Mouse (Mus musculus) cerebellum, adult (tissue): ENCODE results near the gene Psmb8.

Experiments
- ATAC-seq: cut with Nextera tagmentation; 2 replicates; pipeline ENCODE4 v1.9.2; 2017; ENCODE audit warnings: mild to moderate bottlenecking, moderate library complexity, mixed read lengths; ENCODE audit not compliant: insufficient number of reproducible peaks, low FRiP score, low TSS enrichment

Psmb8 gene

DNA sequence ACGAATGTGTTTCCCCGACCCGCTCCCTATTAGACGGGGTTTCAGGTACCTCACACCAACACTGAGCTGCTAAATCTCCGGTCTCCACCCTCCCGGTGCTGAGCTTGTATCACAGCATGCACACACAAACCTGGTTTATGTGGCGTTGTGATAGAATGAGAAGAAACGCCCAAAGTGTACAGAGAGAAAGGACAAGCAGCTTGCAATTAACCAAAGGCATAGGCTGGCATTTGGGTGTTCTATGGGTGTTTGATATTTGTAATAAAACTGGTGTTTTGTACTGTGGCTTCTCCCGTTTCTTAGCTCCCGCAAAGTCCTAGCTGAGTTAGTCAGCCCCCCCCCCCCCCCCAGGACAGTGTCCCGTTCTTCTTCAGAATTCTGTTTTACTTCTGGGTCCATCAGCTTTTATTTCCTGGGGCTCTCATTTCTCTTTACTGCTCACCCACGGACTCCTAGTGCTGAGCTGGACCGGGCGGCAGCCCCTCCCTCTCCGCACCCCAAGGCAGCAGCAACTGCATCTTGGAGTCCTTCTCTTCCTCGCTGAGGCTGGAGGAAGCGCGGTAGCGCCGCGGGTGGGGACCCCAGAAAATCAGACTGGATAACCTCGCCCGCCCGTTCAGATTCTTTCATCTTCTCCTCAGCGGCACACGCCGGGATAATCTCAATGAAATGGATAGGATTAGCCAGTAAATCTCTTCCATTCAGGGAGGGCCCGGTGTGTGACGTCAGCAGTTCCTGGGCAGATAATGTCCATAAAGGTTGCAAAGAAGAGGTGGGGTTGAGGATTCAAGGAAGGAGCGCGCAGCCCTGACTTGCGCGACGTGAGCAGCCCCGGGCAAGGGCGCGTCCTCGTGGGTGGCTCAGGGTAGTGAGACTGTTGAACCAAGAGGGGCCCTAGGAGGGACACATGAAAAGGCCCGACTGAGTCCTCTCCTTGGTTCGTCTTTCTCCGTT, at the start of gene Psmb8:
Psmb8 (plus strand) TSS at position 781 of the 954 bp plus-strand sequence.
- ATAC-seq = peak; percentile 49; the same call in 1 of the 2 replicates

DNA sequence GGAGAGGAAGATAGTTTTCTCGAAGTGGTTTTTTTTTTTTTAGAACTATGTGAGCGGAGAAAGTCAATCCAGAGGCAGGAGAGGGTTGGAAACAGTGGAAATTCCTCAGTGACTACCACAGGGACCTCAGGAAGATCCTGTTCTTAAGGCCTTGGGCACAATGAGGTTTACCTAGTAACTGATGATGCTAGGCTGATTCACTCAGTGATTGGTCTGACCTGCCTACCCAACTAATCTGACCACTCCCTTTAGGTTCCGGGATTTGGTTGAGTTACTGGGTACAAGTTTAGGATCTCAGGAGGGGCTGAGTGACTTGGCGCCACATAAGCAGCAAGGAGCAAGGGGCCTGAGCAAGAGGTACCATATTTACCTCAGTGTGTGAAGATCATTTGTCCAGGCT, 44.6 kb upstream of the Psmb8 start, which contains the start of gene H2-DMb1:
H2-DMb1 (plus strand) TSS at position 150 of the 400 bp plus-strand sequence.
- no peak for ATAC-seq

DNA sequence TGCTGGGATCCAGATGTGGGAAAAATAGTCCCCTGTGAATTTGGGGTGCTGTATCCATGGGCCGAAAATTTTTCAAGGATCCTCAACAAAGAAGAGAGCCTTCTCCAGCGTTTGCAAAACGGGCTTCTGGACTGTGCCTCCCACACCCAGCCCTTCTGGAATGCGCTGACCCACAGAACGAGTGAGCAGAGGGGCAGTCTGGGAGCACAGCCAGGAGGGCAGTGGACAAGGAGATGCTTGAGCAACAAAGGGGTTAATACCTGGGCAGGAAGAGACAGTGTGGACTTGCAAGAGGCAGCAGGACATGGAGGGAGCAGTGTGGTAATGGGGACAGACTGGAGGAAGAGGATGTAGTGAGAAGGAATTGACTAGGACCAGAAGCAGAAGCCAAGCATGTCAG, 42.0 kb upstream of the Psmb8 start:
- no peak for ATAC-seq

DNA sequence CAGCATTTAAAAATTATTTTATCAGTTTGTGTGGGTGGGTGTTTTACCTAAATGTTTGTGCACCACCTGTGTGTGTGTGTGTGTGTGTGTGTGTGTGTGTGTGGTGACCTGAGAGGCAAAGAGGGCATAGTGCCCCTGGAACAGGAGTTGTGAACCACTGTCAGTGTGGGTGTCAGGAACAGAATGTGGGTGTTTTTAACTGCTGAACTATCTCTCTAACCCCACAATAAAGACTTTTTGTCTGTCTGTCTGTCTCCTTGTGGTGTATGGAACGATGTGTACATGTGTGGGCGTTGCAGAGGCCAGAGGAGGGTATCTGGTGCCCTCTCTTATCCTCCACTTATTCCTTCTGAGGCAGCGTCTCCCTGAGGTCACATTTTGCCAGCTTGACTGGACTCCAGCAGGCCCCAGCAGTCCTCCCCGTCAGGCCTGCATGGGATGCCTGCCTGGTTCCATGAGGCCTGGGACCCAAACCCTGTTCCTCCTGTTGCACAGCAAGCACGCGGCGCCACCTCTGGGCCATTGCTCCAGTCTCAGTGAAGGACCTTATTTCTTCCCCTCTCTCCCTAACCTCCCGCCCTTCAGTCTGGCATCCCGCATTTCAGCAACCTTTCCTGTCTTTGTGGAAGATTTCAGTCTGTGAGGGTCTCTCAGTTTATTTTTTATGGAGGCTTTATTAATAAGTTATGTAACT, 33.2 kb upstream of the Psmb8 start:
- no peak for ATAC-seq

DNA sequence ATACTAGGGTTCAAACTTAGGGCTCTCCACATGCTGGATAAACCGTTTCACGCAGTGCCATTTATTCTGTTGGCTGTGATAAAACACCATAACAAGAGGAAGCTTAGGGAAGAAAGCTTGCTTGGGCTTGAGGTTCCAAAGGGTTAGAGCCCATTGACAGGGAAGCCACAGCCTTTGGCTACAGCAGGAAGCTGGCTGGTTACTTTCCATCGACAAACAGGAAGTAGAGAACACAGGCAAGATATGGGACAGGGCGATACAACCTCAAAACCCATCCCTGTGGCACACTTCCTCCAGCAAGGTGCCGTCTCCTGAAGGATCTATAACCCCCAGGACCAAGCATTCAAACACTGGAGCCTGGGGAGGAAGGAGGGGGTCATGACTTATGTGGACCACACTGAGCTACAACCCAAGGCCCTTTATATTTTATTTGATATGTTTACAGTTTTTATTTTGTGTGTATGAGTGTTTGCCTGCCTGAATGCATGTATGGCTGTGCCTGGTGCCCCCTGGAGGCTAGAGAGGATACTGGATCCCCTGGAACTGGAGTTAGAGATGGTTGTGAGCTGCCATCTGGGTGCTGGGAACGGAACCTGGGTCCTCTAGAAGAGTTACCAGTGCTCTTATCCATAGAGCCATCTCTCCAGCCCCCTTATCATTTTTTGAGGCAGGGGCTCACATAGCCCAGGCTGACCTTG, 32.3 kb upstream of the Psmb8 start:
- no peak for ATAC-seq

DNA sequence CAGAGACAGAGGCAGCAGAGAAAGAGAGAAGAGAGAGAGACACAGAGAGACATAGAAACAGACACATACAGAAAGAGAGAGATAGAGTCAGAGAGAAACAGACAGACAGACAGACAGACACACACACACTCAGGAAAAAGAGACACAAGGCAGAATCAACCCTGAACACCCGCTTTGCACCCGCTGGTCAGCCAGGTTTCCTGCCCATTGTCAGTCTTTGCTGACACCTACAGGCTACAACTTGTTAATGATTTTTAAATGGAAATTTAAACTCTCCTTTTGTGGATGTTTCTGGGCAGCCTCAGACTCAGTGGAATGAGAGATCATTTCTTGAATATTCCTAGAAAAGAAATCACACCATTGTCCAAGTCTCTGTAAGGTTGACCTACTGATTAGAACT, 28.2 kb upstream of the Psmb8 start:
- no peak for ATAC-seq

DNA sequence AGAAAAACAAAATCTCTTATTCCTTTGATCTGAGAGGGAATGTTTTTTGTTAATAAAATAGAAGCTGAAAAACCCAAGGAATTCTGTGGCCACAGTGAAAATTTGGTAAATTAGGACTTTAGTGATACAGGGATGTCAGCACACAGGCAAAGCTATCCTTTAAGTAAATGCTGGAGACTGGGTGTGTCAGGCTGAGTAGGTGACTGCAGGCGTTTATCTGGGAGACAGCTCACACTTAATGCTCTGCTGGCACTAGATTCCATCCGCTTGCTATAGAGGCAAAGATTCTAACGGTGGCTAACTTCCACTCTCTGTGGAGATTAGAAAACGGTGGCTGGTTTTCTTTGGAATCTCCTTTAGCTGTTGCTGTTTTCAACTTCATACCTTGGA, 27.0 kb upstream of the Psmb8 start:
- no peak for ATAC-seq

DNA sequence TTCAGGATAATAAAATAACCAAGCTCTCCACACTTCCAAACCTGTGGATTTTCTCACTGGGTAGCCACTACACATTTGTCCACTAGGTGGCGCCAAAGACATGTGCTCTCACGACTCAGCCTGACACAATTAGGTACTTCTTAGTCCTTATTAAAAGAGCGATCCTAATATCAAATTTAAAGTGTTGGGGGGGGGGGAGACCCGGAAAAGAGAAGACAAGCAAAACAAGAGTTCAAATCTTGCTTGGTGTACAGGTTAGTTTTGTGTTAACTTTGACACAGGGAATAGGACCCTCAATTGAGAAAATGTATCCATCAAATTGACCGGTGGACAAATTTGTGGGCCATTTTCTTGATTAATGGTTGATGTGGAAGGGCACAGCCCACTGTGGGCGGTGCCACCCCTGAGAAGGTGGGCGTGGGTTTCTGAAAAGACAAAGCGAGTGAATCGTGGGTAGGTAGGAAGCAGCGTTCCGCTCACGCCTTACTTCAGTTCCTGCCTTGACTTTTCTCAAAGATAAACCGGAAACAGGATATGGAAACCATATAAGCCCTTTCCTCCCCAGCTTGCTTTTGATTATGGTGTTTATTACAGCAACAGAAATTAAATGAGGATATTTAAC, 26.5 kb upstream of the Psmb8 start:
- ATAC-seq = no peak; the same call in 1 of the 2 replicates

DNA sequence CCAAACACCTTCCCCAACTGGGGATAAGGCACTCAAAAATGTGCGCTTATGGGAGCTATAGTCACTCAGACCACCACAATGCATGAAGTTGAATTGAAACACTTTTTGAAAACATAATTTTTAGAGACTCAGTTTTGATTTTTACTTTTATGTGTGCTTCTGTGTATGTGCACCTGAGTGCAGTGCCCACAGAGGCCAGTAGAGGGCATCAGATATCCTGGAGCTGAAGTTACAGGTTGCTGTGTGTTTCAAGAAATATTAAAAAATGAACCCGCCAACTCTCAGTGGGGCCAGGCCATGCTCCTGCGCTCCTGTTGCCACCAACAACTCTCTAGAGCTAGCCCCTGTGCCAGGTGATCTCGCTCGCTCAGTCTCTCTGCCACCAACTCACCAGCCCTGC, 25.0 kb upstream of the Psmb8 start:
- ATAC-seq = no peak

DNA sequence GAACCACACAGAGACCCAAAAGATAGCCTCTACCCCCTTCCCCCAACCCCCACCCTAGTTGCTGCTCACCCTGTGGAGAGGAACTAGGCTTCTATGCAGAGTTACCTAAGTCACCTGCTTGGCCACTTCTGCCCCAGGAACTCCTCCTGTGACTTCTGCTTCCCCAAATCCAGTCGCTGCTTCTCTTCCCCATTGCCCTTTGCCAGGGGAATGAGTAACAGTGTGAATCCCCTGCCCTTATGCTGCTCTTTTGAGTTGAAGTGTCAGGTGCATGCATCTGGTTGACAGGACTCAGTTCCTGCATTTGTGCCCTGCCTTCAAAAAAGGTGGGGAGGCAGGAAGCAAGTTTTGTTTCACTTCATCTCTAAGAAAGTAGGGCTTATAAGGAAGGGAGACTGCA, 23.4 kb upstream of the Psmb8 start:
- ATAC-seq = no peak

DNA sequence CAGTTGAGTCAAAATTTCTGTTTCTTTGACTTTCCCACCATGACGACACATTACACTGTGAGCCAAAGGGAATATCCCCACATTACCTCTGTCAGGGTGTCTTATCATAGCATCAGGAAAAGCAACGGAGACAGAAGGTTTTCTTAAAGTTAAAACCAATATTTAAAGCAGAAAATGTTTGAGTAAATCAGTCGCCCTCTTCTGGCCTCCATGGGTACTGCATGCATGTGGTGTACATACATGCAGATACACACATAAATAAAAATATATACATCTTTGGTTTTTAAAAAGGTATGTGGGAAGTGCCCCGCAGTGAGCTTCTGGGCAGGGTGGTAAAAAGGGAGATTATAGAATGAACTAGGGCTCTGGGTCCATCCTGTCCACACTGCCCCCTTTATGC, 20.3 kb upstream of the Psmb8 start:
- ATAC-seq = no peak

DNA sequence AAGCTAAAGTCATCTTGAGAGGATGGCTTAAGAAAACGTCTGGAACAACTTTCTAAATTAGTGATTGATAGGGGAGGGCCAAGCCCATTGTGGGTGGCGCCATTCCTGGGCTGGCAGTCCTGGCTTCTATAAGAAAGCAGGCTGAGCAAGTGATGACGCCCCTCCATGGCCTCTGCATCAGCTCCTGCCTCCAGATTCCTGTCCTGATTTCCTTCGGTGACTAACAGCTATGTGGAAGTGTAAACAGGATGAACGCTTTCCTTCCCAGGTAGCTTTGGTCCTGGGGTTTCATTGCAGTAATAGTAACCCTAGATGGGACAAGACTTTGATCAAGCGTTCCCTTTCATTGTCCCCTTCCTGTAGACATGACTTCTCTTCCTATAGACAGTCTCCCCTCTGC, 18.5 kb upstream of the Psmb8 start:
- no peak for ATAC-seq

DNA sequence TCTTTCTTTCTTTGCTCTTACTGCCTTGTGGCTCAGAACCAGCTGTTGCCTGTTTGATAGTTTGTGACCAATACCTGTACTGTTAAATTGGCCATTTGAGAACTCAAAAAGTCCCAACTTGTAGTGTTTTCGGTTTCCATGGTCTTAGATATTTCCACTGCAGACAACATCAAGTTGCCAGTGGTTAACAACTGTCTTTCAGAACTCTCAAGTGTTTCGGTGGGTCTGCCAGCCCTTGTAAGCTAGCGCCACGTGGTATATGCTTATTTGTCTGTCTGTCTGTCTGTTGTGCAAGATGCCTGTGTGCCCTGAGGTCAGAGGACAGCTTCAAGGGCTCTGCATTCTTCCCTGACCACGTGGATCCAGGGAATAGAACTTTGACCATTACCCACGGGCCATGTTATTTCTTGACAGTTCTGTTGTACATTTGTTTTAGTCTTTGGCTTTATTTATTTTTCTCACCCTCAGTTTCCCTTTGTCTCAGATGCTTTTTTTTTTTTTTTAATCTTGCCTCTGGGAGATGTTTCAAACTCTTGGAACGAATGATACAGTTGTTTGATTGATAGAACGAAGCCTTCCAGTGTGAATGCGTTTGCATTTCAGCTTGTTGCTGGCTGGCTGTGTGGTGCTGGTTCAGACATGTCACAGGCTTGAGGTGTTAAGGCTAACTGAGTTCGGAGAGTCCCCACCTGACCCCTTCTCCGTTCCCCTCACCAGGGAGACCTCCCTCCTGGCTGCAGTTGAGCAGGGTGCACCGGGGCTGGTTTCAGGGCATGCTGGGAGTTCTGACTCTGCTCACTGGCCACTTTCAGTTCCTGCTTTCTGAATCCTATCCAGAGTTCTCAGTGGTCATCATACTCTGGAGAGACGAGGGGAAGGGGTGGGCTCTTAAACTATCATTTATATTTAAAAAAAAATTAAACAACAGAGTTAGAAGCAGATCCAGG, 17.3 kb upstream of the Psmb8 start:
- ATAC-seq = no peak

DNA sequence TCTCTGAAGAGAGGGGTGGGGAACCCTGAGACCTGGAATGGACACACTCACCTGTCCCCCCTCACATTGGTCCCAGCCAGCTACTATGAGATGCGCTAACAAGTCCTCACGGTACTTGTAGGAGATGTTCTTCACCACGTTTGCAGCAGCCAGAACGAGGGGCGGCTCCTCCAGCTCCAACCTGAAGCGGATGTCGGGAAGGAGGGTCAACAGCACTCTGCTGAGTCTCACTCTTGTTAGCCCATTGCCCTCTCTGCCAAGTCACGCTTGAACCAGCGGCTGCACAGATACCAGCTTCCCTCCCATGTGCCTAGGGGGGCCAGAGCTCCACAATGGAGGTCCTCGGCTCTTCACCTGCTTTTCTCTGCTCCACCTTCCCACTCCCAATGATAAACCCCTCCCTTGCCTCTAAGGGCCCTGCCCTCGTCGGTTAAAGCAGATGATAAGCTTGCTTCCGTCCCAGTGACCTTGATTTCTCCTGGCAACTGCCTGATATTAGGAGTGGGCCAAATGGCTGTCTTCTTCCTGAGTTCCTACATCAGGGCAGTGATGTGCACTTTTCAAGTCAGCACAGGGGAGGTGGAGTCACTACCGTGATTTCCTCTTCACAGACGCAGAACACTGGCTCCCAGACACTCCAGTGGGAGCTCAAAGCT, 13.8 kb upstream of the Psmb8 start:
- no peak for ATAC-seq

DNA sequence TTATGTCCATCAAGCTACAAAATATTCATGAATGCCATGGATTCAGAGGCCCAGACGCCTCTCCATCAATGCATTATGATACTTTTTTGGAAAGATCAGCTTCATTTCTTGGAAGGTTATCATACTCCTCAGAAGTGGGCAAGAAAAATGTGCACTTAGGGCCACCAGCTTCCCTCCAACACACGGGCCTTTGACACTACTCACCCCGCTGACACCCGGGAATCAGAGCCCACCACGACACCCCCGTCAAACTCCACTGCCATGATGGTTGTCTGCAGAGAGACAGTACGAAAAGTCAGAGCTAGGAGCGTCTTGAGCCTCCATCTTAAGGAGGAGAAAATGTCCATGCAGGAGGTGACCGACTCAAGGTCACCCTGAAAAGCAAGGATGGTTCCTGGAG, 12.0 kb upstream of the Psmb8 start:
- ATAC-seq = no peak

DNA sequence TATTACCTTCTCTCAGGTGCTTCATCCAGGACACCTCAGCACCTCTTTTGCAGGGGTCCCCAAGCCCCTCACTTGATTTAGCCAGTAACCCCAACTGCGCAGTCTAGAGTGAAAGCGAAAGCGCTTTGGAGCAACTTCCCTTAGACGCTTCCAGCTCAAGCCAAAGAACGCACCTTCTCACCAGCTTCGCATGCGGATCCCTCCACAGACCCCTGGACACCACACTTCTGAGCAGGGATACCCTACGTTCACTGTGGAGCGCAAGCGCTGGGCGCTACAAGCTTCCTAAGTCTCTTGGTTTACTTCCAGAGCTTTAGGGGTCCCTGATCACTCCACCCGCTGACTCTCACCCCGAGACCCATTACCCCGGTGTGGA, 10.6 kb upstream of the Psmb8 start:
- ATAC-seq = no peak

DNA sequence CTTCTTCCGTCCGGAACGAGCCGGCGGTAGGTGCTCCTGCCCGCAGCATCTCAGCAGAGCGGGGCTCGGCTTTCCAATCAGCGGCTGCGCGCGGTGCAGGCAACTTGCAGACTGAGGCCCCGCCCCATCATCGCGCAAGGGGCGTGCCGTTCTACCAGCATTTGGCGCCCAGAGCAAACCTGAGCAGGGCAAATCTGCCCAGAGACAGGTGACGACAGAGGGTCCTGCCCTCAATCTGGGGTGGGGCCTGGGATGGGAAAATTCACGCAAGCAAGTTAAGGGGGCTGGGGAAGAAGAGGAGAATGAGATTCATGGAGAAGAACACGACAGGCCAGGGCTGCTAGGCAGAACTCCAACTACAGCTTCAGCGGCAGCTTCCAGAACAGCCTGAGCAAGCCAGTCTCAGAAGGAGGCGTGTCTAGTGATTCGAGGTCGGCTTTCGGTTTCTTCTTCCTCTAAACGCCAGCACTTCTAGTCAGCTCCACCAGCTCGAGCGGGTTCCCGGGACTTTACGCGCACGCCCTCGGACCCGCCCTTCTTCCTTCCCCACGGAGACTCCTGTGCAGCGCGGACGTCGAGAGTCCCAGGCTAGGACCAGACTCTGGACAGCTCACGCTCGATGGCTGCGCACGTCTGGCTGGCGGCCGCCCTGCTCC, 10.1 kb upstream of the Psmb8 start, which contains the start of the genes Tap1 and Psmb9:
Tap1 (plus strand) TSS at position 293 of the 656 bp plus-strand sequence.
Psmb9 (minus strand) TSS at position 504 of the 656 bp plus-strand sequence.
- peak; percentile 74 for ATAC-seq

DNA sequence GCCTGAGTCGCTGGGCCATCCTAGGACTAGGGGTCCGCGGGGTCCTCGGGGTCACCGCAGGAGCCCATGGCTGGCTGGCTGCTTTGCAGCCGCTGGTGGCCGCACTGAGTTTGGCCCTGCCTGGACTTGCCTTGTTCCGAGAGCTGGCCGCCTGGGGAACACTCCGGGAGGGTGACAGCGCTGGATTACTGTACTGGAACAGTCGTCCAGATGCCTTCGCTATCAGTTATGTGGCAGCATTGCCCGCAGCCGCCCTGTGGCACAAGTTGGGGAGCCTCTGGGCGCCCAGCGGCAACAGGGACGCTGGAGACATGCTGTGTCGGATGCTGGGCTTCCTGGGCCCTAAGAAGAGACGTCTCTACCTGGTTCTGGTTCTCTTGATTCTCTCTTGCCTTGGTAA, 9.5 kb upstream of the Psmb8 start:
- ATAC-seq = no peak
